Mouse (Mus musculus) c-Kit-positive CD71-positive TER-119-negative erythroid progenitor cells, embryonic 14.5 days (primary cell): Measurements from ENCODE around the gene Nanos3.
A peak's percentile ranks its signal among the peaks of the same experiment; 100 is the strongest.

Experiments used
- DNase-seq: peaks from one replicate; pipeline ENCODE4 v3.0.0-alpha.2; 2013; ENCODE audit warnings: low read depth

The Nanos3 gene

GRCm38 (mm10) chr8:84183261-84184084 lies 1.5 kb downstream of the Nanos3 start:
- no peak for DNase-seq

DNA sequence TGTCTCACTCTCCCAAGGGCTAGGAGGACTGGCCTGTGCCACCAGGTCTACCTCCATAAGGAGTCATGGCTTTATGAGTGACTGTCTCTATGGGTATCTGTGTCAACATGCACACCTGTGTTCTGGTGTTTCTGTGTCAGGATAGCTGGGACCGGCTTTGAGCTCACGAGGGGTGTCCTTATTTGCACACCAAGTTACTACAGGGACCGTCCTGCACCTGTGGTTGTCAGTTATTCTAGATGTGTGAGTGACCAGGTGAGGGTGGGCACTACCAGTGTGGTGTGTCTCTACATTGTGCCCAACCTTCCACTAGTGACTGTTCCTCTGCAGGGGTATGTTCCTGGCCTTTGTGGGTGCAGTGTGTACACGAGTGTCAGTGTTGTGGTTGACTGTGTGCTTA lies 2.2 kb downstream of the Nanos3 start:
- DNase-seq = no peak

GRCm38 (mm10) chr8:84180530-84181190 lies 4.4 kb downstream of the Nanos3 start:
- DNase-seq = no peak

GRCm38 (mm10) chr8:84179946-84180345 lies 5.1 kb downstream of the Nanos3 start:
- no peak for DNase-seq

GRCm38 (mm10) chr8:84178592-84178991 lies 6.4 kb downstream of the Nanos3 start:
- no peak for DNase-seq

DNA sequence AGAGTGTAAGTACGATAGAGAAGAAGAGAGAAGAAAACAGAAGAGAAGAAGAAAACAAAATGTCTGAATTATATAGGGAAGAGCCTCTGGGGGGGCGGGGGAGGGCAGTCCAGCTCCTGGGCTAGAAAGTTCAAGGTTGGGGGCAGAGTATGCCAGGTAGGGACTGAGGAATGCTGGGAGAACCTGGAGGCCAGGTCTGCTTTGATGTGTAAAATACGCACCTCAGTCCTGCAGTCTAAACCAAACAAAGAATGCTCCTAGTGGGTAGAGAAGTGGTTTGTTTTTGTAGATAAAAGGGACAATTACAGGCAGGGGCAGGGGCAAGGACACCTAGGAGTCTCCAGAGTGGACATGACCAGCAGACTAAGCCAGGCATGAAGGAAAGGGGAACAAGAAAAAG lies 7.6 kb downstream of the Nanos3 start:
- no peak for DNase-seq

DNA sequence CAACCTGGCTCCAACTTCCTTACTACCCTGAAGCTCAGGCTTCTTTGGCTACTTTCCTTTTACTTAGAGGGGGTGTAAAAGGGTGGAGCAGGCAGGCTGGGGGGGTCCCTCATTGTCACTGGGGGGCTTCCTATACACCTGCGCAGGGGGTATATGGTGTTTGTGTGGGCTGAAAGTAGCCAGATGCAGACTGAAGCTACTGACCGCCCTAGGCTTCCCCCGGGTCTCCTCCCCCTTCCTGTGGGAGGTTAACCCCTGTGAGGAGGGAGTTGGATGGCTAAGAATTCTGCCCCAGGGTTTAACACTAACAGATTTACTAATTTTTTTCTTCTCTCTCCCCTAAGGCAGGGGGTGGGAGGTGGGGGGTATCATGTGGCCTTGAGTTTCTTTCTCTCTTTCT lies 8.5 kb downstream of the Nanos3 start:
- DNase-seq = no peak

DNA sequence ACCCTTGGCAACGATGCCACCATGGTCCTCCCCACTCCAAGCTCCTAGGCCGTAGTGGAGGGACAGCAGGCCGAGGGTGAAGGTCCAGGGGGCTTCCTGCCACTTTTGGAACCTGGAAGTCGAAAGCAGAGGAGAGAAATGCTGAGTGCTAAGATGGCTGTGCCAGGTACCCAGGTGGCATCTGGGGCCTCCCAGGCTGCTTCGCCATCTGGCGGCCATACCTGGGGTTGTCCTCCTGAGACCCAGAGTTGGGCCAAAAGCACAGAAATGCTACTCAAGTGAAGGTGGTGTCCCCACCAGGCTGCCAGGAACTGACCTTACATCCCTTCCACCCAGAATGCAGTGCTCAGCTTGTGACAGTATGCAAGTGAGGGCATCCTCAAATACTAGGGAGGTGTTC lies 11.2 kb downstream of the Nanos3 start:
- no peak for DNase-seq

DNA sequence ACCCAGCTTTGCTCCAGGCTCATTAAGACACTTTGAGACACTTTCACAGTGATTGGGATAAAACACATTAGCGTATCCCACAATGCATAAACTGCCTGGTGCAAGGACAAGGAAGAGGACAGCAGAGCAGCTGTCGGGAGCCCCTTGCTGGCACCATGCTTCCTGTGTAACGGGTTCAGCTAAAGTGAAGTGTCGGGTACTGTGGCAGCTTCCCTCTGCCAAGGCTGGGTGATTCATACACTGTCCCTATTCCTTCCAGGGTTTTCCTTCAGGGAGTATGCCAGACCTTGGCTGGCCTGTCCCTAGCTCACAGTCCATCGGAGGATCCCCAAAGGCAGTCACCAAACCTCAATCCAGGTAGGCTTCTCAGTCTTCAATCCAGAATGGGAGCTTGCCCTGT lies 14.9 kb downstream of the Nanos3 start:
- no peak for DNase-seq

DNA sequence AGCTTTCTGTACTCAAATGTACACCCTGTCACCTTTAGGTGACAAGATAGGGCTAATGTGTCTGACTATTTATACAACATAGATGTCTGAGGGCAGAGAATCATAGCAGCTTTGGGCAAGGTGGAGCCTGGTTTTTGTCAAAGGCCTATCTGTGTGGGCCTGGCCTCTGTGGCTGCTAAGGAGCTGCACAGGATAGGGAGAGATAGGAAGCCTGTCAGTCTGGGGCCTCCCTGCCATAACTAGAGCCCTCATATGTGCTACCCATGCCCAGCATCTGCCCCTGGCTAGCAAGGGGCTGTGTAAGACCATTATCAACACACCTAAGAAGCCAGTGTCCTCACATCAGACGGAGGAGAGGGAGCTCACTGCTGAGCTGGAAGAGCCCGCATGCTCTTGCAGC lies 17.3 kb downstream of the Nanos3 start:
- no peak for DNase-seq

DNA sequence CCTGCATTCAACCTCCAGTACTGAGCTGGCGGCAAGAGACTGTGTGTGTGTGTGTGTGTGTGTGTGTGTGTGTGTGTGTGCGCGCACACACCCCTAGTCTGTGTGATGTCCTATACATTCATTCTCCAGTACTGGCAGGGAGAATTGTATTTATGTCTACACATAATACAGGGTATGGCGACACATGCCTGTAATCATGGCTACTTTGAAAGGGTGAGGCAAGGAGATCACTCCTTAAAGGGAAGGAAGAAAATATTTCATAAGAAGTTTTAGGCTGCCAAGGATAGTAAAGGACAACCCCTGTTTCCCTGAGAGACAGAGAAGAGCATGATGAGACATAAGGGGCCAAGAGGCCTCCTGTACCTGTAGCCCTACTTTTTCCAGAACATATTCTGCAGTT lies 27.4 kb downstream of the Nanos3 start:
- no peak for DNase-seq

DNA sequence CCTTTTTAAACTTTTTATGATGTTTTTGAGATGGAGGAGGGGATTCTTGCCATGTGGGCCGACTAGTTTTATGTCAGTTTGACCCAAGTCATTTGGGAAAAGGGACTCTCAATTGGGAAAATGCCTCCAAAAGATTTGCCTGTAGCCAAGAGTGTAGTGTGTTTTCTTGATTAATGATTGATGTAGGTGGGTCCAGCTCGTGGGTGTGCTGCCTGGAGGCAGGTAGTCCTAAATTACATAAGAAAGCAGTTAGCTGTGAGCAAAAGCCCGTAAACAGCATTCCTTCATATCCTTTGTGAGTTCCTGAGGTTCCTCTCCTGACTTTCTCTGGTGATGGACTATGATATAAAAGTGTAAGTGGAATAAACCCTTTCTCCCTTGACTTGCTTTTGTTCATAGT lies 35.8 kb downstream of the Nanos3 start:
- no peak for DNase-seq

GRCm38 (mm10) chr8:84148531-84148850 lies 36.5 kb downstream of the Nanos3 start:
- no peak for DNase-seq

DNA sequence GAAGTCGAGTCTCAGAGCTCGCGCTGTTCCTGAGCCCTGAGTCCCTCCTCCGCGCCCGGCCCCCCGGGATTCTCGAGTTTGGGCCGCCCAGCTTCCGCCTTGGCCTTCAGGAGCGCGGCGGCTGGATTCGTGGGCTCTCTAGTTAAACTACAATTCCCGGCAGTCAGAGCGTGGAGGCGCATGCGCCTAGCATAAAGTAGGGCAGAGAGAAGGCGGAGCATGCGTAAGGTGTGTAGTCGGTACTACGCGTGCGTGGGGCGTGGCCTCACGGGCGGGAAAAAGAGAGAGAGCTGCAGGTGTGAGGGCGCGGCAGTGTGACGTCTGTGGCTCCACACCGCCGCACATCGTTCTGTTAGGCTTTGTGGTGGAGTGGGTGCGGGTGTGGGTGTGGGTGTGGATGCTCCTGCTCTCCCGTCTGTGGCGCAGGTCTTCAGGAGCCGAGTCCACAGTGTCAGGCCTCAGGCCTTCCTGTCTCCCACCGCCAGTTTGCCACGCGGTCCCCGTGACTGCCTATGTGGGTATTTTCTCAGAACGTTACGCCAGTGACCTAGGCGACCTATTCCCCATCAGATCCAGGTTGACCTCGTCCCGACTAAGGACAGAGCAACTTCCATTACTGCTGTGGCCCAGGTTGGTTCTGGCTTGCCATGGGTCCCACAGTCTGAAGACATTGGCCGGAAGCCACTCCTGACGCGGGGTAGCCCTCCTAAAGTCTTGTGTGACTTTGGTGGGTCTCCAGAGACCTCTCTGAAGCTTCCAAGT lies 37.1 kb downstream of the Nanos3 start, which contains the start of the genes Cc2d1a and 4930432K21Rik:
Cc2d1a (minus strand) TSS at position 168 of the 762 bp plus-strand sequence.
4930432K21Rik (plus strand) TSS at position 257 of the 762 bp plus-strand sequence.
- DNase-seq = peak; percentile 92

DNA sequence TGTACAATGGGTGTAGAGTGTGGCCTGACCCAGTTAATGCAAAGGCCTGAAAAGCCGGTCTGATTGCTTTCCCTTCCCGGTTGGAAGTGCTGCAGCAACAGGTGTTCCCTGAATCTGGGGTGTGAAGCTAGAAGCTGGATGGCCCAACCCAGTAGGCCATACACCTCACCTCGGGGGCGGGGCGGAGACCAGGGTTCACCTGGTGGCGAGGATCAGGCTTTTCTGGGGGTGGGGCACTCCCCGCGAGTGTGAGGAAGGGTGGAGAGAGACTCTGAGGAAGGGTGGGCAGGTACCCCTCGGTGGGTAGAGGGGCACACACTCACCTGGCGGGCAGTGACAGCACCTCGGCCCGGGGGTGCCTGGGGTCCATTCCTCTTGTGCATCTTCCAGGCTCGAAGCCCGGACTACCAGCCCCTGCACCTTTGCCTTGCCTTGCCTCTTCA lies 37.7 kb downstream of the Nanos3 start:
- peak; percentile 9 for DNase-seq

DNA sequence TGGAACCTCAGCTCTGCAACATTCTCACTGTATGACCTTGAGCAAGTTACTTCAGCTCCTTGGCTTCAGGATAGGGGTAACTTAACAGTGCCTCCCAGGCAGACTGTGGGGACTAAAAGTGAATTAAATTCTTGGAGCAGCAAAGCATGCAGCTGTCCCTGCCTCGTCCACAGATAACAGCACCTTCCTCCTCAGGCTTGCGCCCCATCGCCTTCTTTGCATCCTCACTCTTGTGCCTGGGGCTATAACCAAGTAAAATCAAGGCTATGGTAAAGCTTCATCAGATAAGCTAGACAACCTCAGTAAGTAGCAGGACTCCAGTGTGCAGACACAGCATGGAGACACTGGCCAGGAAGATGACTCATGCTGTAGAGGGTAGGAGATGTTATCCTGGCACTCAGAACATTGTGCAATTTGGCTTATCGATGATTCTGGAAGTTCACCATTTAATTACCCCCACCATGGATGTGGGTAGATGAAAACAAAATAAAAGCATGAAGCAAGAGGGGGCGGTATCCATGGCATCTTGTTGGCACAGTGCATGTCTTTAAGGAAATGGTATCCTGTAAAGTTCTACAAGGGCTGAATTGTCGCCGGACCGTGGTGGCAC lies 40.3 kb downstream of the Nanos3 start:
- DNase-seq = no peak

GRCm38 (mm10) chr8:84140838-84141237 lies 44.2 kb downstream of the Nanos3 start:
- DNase-seq = no peak

DNA sequence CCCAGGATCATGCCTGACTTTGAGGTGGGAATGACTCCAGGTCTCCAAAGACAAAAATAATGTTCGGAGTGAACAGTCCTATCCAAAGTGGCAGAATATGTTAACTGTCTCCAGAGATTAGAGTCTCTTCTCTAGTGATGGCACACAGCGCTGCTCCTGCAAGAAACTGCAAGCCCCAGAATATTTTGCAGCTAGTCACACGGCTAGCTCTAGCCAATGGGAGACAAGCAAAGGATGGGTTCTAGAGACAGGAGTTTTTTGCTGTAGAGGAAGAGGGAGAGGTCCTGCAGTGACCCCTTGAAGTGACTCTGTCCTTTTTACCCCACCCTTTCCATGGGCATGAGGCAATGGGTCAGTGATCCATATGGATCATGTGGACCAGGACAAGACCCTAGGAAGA lies 47.2 kb downstream of the Nanos3 start:
- peak; percentile 29 for DNase-seq

DNA sequence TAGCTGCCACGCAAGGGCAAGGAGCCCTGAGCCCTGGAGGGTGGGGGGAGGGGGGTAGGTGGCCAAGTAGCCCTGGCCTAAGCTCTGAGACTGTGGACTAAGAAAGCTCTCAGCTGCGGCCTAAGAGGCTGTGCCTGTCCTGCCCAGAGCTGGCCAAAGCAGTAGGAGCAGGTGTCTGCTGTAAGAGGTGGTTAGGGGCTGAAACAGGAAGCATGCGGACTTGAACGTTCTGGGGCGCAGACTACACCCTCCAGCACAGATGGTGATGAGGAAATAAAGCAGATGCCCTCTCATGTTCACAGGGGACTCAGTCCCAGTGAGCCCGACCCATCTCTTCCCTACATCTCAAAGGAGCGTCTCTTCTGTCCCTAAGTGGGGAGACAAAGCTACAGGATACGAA lies 52.8 kb downstream of the Nanos3 start:
- DNase-seq = no peak

DNA sequence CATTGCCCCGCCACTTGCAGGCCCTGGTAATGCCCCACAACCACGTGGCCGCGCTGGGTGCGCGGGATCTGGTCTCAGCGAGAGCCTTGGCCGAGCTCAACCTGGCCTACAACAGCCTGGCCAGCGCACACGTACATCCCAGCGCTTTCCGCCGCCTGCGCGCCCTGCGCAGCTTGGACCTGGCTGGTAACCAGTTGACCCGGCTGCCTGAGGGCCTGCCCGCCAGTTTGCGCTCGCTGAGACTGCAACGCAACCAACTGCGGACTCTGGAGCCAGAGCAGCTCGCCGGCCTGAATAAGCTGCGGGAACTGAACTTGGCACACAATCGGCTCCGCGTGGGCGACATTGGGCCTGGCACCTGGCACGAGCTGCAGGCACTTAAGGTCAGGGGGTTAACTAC lies 54.2 kb downstream of the Nanos3 start:
- no peak for DNase-seq

GRCm38 (mm10) chr8:84128277-84128676 lies 56.7 kb downstream of the Nanos3 start:
- no peak for DNase-seq

GRCm38 (mm10) chr8:84127202-84127901 lies 57.7 kb downstream of the Nanos3 start:
- DNase-seq = no peak
